Mouse (Mus musculus) thymus, postnatal 14 days (tissue): ENCODE results near the gene C1qa.

ENCODE experiments used
- DNase-seq: peaks from one replicate; pipeline ENCODE4 v3.0.0; 2021

C1qa gene

DNA sequence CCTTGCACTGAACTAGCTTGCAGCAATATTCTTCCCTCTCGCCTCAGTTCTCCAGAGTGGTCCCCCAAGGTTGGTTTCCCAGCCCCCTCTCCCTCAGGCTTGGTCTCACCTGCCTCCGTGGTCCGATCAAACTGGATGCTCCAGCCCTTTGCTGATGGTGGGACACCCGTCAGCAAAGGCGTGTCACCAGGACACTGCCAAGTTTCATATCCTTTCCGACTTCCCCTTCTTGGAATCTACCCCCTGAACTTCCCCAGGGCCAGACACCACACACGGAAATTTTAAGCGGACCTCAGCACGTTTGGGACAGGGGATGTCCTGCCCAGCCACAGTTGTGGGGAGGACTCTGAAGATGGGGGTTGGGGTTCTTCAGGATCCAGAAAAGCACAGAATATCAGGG is at the start of gene C1qa:
TSS of gene C1qa (minus strand) at position 167 of the 400 bp plus-strand sequence.
- no peak for DNase-seq

DNA sequence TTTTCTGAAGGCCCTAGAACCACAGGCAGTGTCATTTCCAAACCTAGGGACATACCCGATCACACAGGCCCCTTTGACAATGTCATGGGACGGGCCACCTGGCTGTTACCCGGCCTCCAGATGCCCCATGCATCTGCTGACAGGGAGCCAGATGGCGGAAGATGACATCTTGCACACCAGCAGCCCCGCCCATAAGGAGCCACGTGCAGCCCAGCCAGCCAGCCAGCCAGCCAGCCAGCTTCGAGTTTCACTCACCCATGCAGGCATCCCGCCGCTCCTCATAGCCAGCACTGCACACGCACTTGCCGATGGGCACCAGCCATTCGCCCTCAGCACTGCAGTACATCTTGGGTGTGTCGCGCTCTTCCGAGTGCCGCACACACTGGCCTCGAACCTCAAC is 46.8 kb upstream of the C1qa start:
- no peak for DNase-seq

DNA sequence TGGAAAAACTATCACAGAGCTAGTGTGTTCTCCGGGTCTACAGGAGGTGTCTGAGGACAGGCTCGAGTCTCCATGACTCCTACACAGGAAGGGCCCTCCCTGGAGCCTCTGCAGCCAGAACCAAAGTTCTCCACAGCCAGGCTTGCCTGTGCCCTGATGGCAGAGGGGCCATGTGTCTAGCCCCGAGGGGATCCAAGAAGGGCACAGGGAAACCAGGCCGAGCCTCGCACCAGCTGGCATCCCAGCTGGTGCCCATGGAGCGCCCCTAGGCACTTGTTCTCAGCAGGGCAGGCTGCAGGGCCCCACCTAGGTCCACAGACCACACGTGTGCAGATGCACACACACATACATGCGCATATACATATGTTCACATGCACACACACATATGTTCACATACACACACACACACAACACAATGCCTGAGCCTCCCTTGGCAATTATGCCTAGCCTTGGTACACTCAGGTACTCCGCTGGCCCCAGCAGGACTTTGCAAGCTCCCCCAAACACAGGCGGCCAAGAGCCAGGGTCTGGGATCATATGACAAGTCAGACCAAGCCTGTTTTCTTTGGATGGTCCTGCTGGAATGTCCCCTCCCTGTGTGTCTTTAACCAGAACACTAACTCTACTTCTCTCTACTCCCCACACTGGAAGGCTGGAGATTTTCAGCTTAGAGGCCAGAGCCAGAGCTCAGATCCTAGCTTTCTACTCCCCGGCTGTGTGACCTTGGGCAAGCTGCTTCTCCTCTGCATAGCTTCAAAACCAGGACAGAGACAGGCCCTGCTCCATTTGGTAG is 46.2 kb upstream of the C1qa start:
- no peak for DNase-seq

DNA sequence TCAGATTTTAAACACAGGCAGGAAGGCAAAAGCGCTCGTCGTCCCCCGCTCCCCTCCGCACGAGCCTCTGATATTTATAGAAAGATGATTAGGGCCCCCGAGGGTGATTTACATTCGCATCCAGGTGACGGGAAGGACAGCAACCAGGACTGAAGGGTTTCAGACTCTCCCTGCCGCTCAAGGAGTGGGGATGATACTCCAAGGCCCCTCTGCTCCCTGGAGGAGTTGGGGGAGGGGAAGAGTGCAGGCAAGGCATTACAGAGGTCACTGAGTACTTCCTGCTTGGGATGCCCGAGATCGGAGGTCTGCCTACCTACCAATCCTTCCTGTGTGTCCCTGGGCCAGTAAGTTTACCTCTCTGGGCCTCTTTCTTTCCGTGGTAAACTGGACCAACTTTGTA is 44.6 kb upstream of the C1qa start:
- no peak for DNase-seq

DNA sequence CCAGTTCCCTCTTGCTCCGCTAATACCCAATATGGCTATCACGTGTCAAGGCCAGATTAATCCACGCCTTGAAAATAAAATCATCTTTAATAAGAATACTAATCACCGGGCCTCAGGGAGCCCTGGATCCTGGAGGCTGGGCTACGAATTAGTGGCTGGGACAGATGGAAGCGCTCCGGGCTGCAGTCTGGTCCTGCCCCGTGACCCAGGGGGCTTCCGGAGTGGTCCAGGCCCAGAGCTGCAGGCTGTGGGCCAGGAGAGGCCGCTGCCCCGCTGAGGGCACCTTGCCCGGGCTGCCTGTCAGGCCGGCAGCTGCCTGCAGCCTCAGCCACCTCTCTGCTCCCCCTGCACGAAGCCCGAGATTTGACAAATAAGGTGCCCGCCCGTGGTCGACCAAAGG is 44.2 kb upstream of the C1qa start:
- DNase-seq, result no peak

DNA sequence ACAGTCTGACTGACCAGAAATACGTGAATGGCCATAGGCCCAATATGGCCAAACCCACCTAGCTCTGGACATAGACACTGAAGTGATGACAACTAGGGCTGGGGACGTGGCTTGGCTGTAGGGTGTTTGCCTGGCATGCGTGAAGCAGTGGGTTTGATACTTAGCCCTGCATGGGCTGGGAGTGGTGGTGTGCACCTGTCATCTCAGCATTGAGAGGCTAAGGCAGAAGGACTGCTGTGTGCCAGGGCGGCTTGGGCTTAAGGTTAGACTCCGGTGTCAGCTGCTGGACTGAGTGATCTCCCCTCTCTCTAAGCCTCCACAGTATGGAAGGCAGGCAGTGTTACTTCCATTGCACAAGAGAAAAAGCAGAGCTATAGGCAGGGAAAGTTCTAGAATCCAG is 39.3 kb upstream of the C1qa start:
- no peak for DNase-seq

DNA sequence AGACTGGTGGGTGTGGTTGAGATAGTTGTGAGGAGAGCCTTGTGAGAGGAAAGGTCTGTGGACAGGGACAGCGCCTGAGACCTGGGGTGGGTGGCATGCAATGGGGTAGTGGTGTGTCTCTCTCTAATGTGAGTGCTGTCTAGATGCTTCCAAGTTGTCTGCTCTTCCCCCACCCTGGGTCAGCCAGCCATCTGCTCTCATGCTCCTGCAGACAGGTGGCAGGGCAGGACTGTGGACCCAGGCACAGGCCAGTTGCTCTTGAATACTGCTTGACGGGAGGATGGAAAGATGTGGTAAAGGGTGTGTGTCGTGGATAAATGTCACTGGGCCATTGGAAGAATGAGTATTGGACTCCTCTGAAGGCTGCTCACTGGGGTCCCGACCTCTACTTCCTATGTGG is 38.7 kb upstream of the C1qa start:
- no peak for DNase-seq

DNA sequence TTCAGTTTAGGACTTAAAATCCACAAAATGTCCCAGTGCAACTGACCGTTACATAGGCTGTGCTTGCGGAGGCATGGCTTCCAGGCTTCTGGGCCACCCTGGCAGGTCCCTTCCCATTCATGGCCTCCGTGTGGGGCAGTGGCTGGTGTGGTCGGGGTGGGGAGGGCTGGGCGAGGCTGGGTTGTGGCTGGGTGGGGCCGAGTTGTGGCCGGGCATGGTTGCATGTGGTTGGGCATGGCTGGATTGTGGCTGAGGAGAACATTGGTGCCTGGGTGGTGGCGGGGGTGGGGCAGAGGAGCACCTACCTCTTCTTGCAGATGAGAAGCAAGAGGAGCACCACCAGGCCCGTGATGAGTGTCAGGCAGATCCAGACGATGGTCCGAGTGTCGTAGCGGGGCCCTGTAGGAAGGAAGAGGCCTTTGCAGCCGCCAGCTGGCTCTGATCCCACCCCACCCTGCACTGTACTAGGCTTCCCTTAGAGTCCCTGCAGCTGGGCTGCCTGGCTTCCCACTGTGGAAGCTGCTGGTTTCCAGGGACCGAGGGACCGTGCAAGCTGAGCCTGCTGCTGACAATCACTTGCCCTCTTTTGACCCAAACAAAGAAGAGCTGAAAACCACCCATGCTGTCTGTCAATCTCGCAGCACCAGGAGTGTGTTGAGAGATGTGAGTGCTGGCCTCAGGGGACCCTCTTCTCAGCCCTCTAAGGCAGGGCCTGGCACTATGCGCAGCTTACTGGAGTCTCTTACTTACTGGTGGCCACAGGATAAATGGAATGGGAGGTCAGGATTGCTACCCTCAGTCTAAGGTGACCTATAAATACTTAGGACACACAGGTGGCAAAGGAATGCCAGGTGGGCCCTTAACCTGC is 36.4 kb upstream of the C1qa start:
- no peak for DNase-seq

DNA sequence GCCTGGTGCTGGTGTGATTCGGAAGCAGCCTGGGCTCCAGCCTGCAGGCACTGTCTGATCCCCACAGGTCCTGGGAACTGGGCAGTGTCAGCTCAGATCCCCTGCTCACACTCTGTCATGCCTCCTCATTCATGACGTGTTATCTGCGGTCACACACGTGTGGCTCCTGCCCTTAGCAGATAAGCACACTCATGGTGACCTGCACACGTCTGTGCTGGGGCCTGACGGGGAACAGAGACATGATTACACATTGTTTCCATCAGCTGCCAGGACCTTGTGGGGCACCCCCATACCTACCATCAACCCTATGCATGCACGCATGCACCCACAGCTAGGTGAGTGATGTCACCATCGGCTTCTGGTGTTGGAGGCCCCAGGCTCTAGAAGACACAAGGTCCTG is 31.9 kb upstream of the C1qa start:
- DNase-seq, result no peak

DNA sequence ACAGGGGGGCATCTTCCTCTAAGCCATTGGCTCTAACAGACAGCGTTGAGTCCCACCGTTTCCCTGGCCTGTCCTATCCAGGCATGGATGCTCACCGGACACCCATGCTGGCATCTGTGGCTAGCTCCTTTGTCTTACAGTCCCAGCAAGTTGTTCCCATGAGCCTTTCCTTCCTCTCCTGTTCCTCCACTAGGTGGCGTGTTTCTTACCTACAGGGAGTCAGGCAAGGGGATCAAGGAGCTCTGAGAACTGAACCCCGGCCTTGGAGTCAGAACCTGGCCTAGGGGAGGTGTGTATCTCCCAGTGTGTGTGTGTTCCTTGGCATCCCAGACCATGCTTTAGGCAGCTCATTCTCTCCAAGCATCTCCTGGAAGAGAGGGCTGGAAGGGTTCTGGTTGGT is 30.3 kb upstream of the C1qa start:
- DNase-seq, result peak; percentile 29

DNA sequence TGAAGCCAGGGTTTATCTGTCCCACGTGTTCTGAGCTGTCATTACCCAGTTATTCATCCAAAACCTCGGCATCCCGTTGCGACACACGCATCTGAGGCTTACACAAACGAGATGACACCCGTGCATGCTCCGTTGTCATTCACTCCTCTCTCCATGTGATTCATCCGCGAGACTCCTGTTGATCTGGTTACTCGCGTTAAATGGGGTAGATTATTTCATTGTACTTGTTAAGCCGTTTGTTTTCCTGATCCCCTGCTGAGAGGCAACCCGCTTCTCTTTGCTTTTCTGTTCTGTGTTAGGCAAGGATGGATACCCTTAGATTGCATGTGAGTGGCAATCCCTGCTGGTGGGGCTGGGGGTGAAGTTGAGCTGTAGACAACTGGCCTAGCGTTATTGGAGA is 27.2 kb upstream of the C1qa start:
- DNase-seq, result no peak

DNA sequence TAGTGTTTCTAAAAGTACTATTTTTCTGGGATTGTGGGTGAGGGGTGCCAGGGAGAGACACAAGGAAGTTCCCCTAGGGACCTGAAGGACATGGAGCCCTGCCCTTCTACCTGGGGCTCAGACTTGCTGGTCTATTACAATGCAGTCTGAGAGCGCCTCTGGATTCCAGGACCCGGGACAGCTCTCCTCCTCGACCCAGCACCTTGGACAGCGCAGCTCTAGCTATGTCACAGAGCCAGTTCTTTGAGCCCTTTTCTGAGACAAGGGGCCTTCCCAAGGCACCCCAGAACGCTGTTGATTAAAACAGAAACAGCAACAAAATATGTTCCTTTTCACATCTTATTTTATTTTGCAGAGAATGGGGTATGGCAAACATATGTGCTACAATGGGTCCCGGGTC is 25.9 kb upstream of the C1qa start:
- DNase-seq, result peak; percentile 59

DNA sequence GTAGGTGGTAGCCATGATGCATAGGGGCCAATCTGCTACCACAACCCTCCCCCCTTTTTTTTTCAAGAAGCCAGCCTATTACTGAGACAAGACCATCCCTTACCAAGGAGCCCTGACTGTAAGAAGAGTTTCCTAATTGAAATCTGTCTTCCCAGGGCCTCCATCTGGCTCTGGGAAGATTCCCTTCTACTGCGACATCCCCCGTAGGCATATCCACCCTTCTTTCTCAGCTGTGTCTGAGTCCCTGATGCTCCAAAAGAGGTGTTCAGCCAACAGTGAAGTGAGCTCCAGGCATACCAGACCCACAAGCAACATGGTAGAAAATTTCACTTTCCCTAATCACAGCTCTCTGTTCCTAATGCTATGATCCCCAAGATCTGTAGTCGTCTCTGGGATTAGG is 20.9 kb upstream of the C1qa start:
- DNase-seq, result no peak

DNA sequence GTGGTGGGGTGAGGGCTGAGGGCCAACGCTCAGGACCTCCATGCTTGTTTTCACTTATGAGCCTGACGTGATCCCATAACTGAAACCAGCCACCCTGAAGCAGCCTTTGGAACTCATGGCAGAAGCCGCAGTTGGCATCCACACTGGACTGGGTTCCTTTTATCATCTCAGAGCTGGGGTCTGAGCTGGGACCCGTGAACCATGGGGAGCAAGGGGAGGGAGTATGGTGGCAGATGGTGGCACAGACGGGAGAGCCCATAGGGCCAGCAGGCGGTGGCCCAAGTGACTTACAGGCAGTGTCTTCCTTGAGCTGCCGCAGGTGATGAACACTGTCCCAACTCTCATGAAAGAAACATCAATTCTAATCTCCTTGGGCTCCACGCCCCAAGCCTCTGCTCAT is 20.2 kb upstream of the C1qa start:
- DNase-seq, result no peak

DNA sequence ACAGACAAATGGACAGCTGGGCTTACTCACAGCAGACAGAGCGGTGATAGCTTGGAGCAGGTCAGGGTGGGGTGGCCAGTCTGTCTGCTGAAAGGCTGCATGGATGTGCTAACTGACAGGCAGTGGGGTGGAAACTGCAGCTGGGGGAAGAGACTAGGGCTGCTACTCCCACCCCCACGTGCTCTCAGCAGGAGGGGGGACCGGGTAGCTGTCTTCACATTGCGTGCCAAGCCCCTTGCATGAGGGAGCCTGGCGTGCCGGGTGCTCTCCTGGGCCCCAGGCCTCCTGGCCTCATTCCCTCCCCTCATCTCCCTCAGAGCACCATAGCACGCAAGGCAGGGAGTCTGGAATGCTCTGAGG is 18.5 kb upstream of the C1qa start:
- no peak for DNase-seq

DNA sequence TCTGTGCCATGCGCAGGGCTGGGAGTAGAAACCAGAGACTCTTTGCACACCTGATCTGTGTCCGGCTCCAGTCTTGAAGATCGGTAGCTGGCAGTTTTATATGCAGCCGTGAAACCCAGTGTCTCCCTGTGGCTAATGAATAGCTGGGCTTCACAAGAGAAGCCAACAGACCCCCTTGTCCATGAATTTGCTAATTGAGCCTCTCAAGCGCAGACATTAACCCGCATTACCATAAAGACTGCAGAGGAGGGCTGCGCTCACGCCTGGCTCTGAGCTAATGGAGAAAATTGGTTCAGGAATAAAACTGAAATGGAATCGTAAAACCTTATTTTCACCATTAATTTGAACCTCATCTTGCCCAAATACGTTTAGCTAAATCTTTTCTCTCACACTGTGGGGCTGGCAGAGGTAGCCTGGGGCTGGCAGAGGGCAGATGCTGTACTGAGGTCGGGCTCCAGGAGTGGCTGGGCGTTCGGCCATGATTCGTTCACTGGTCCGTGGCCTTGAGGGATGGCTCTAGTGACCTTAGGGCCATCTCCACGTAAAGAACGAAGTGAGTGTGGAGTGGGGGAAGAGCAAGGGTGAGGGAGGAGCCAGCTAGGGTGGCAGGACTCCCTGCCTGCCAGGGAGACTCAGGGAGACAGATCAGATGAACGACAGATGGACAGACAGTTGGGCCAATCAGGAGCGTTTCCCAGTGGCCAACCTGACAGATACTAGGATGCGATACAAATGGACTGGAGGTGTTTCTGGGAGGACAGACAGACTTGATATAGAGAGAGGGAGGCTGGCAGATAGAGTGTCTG is 18.0 kb upstream of the C1qa start:
- no peak for DNase-seq

DNA sequence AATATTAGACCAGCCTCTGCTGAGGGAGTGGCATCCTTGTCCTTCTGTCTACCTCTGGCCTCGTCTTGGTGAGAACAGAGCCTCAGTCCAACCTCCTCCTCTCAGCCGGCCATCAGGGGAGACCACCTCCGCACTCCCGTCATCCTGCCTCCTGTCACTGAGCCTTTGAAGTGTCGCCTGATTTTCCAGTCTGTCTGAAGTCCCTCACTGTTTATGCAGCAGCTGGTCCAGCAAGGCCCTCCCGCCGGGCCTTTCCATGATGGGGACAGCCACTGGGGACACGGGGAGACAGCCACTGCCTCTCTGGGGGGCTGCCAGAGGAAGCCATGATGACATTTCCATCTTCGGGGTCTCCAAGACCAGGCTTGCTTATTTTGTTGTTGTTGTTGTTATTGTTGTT is 14.2 kb upstream of the C1qa start:
- DNase-seq, result no peak

DNA sequence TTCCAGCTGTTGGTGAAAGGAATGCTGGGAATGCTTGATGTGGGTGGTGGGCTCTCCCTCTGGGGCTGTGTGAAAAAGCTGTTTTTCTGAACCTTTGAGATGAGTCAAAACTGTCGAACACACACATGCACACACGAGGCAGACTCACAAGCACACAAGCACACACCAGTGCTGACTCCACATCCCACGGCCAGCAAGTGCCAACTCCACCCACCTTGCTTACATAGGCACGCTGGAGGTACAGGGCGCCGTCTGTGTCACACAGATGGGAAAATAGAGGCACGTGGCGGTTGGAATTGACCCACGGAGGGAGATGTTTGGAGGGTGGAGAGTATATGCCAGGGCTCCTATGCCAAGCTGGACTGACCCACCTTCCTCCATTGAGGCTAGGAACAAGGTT is 13.2 kb upstream of the C1qa start:
- DNase-seq, result no peak

DNA sequence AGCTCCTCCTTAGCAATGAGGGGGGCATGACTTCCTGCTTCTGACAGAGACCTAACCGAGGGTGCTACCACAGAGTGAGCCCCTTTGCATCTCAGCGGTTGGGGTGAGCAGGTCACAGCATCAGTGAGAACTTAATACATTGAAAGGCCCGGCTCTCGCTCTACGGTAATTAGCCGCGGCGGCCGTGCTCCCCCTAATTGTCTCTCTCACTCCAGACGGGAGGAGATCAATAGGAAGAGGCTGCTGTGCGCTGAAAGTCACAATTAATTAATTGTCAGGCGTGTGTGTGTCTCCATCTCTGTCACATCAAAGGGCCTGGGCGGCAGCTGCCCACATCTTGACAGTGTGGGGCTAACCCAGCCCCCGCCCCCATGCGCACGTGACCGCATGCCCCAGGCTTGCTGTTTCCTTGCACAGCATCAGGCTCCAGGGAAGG is 12.6 kb upstream of the C1qa start:
- DNase-seq, result no peak

DNA sequence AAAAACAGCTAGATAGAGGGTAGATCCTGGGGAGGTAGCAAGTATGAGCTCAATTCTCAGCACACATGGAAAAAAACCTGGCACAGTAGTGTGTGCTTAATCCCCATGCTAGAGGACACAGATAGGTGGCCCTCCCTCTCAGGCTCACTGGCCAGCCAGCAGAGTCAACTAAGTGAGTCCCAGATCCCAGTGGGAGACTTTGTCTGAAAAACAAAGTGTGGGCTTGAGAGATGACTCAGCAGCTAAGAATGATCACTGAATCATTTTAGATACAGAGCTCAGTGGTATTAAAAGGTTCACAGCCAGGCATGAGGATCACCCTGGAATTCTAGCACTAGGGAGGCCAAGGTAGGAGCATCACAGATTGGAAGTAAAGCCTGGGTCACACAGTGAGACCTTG is 9.2 kb upstream of the C1qa start:
- no peak for DNase-seq

DNA sequence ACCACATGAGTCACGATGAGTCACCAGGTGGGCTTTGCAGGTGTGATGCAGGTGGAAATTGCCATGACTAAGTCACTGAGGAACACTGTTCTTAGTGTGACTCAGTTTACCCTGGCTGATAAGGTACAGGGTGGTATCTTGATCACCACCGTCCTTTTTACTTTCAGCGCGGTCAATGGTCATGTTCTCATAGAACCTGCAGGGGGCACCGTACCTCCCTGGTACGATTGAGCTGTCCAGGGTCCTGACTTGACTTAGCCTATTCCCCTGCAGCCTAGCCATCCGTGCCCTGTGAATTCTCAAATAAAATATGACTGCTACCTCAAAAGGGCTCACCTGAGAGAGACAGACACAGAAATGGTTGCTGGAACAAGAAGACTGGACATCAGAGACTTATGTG is 8.4 kb upstream of the C1qa start:
- DNase-seq, result peak; percentile 52

DNA sequence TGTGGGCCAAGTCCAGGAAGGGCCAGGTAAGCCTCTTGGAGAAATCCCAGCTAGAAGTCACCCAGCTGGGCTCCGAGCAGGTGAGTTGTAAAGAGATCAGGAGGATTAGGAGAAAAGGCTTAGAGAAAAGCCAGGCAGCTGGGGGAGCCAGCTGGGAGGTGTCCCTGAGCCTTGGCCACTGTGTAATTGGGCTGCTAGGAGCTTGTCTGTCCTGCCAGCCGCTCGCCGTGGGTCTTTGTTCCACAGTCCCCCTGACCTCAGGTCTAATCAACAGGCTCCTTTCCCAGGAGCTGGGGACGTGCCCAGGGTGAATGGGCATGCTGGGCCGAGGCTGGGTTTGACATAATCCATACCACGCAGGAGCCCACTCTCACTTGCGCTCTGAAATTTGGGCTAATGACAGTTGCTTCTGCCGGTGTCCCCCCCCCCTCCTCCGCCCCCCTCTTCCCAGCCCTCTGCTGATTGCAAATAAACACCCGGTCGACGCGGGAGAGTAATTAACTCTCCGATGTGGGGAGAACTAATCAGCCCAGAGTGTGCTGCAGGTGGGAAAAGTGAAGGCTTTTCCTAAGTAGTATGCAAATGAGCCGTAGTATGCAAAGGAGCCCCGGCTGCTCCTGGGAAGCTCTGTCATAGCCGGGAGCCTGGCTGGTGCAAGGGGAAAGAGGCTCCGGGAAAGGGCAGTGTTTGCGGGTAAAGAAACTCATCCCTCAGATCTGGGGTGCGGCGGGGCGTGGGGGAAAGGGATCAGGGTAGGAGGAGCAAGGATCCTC is 6.3 kb upstream of the C1qa start:
- DNase-seq, result no peak

DNA sequence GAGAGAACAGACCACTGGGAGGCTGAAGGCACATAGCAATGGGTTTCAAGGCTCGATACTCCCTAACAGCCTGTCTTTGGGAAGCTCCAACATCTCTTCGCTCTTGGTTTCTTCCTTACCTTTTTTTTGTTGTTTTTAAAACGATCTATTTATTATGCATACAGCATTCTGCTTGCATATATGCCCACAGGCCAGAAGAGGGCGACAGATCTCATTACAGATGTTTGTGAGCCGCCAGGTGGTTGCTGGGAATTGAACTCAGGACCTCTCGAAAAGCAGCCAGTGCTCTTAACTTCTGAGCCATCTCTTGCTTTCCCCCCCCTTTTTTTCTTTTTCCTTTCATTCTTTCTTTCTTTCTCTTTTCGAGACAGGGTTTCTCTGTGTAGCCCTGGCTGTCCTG is 551 bp upstream of the C1qa start:
- no peak for DNase-seq
